Mouse (Mus musculus) left cerebral cortex, postnatal 10 days (tissue): Measurements from ENCODE around the gene Tktl1. TPM values are rescaled to one million over a fixed set of nuclear protein-coding genes. Genes with fewer than 3 reads are reported as not detected.

Experiments
- DNase-seq, 2 experiments: peaks; one replicate each; pipeline ENCODE4 v3.0.0; 2021 to 2022; ENCODE audit warnings: low spot score in 2 of 2, mixed read lengths in 1 of 2; ENCODE audit errors: extremely low spot score in 1 of 2
- intact Hi-C: fragments of 180-260 bp; cut with DNase I; formaldehyde crosslinking; loops from one replicate; pipeline ENCODE4 v1.15.1; 2025
- total RNA-seq, 2 experiments: library from RNA; stranded (reverse); gene quantifications; 2 replicates each; pipeline ENCODE4 v1.2.3; 2021

The Tktl1 gene
- total RNA-seq, 2 experiments from 2014 or later = not detected

GRCm38 (mm10) chrX:74254153-74254887, 77.3 kb downstream of the Tktl1 start, which contains the start of gene Emd:
Gene Emd (plus strand): TSS chrX:74254687.
- peak; percentile 83 to 93 for DNase-seq
- intact Hi-C loops = no loop called here

DNA sequence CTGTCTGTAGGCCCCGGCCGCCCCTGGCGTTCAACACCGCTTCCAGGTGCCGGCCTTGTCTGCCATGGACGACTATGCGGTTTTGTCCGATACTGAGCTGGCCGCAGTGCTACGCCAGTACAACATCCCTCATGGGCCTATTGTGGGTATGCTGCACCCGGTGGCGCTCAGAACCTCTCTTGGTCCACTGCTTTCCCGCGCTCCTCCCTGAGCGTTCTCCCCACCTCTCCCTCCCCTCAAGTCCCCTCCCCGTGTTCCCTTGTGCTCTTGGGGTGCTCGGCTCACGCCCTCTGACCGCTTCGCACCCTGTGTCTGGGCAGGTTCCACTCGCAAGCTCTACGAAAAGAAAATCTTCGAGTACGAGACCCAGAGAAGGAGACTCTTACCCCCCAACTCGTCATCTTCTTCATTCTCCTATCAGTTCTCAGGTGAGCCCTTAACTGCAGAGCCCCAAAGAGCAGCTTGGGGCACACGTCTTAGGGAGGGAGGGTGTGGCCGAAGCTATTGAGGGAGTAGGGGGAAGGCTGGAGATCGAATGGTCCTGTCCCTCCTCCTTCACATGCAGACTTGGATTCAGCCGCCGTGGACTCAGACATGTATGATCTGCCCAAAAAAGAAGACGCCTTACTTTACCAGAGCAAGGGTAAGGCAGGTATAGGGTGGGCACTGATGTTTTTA, 78.0 kb downstream of the Tktl1 start:
- no peak for DNase-seq
- intact Hi-C loops = no loop called here

GRCm38 (mm10) chrX:74257746-74258145, 80.7 kb downstream of the Tktl1 start:
- no peak for DNase-seq
- intact Hi-C loops = no loop called here

Other genes with a start within 250 kb of the Tktl1 start
- gene Renbp, start 246.4 kb upstream of the Tktl1 start, total RNA-seq = 1 to 10 TPM; 3.1 to 5.1 TPM
- 10 to 100 TPM; 70.1 to 83.6 TPM for gene Hcfc1, start 210.9 kb upstream of the Tktl1 start, total RNA-seq
- gene Irak1, start 153.3 kb upstream of the Tktl1 start, total RNA-seq = 10 to 100 TPM; 37.3 to 39.3 TPM
- gene Opn1mw, start 49.8 kb upstream of the Tktl1 start, total RNA-seq = not detected
- gene Mecp2, start 41.9 kb upstream of the Tktl1 start, total RNA-seq = 10 to 100 TPM; 77.1 to 78.0 TPM
- not detected for gene Tex28, start 9.4 kb upstream of the Tktl1 start, total RNA-seq
- 100 to 1,000 TPM; 199 to 211 TPM for gene Flna, start 72.6 kb downstream of the Tktl1 start, total RNA-seq
- gene Emd, start 77.4 kb downstream of the Tktl1 start, total RNA-seq = 10 to 100 TPM; 43.9 to 44.4 TPM
- 100 to 1,000 TPM; 150 to 215 TPM for gene Rpl10, start 93.6 kb downstream of the Tktl1 start, total RNA-seq
- 10 to 100 TPM; 56.1 to 56.3 TPM for gene Taz, start 104.7 kb downstream of the Tktl1 start, total RNA-seq
- 1 to 10 TPM; 2.7 to 3.2 TPM for gene Dnase1l1, start 105.1 kb downstream of the Tktl1 start, total RNA-seq
- gene Atp6ap1, start 119.8 kb downstream of the Tktl1 start, total RNA-seq = 100 to 1,000 TPM; 324 to 341 TPM
- gene Gdi1, start 127.7 kb downstream of the Tktl1 start, total RNA-seq = 100 to 1,000 TPM; 705 to 729 TPM
- gene Fam50a, start 135.8 kb downstream of the Tktl1 start, total RNA-seq = 10 to 100 TPM; 37.6 to 44.6 TPM
- 10 to 100 TPM; 65.7 to 74.2 TPM for gene Plxna3, start 151.8 kb downstream of the Tktl1 start, total RNA-seq
- gene Lage3, start 176.4 kb downstream of the Tktl1 start, total RNA-seq = 10 to 100 TPM; 31.9 to 35.9 TPM
- gene Ubl4a, start 196.0 kb downstream of the Tktl1 start, total RNA-seq = 10 to 100 TPM; 58.7 to 59.2 TPM
- 1 to 10 TPM; 2.0 to 2.4 TPM for gene Slc10a3, start 196.1 kb downstream of the Tktl1 start, total RNA-seq
- gene Fam3a, start 216.0 kb downstream of the Tktl1 start, total RNA-seq = 10 to 100 TPM; 16.4 to 24.1 TPM
- 10 to 100 TPM; 42.9 to 45.7 TPM for gene Ikbkg, start 216.0 kb downstream of the Tktl1 start, total RNA-seq